Mouse (Mus musculus) left cerebral cortex, postnatal 4 days (tissue): ENCODE data around the gene Map4k4. TPM values are rescaled to one million over a fixed set of nuclear protein-coding genes. Genes with fewer than 3 reads are reported as not detected.

Experiments used
- DNase-seq: peaks from one replicate; pipeline ENCODE4 v3.0.0-alpha.2; 2022
- intact Hi-C: fragments of 180-260 bp; cut with DNase I; formaldehyde crosslinking; loops from one replicate; pipeline ENCODE4 v1.15.1; 2025
- total RNA-seq, 2 experiments: library from RNA; stranded (reverse); gene quantifications; 2 replicates each; pipeline ENCODE4 v1.2.3; 2021

Gene Map4k4
- total RNA-seq, 2 experiments from 2014 or later = 374 to 381 TPM

DNA sequence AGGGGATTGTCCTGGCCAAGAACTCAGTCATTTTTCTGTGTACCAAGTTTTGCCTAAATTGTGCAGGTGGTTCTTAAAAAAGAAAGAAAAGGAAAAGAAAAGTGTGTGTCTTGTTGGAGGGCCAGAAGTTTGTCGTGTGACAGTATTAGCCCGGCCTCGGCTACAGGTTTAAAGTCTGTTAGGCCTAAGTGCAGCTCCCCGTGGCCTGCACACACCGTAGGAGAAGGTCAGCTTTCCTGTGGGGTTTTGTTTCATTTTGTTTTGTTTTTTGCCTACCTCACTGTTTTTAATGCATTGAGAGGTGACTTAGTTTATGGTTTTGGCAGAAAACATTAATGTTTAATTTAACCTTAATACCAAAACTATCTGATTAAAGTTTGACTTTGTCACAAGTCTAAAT, 124.7 kb downstream of the Map4k4 start:
- intact Hi-C loops = loop anchor here (10.0 kb wide), 1 partner anchor 509 kb away; no protein-coding TSS in a partner anchor
- DNase-seq = no peak

DNA sequence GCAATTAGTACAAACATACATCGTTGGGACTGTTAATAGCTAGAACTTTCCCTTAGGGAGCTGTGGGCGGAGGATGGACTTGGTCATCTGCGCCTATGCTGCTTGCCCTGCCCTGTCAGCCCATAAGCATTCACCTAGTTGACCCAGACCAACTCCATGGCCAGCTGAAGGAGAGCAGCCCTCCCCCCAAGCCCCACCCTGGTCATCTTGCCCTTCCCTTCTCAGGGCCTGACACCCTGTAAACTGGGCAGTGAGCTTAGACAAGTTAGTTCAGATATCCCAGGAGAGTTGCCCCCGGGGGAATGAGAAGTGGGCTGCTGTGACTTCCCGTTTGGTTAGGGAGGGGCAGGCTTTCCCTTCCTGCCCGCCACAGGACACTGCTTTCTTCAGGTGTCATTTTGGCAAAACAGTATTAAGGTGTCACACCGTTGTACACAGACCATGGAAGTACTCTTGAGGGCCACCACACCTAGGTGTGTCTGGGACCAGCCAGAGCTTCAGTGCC, 126.5 kb downstream of the Map4k4 start:
- intact Hi-C loops = loop anchor here (10.0 kb wide), 1 partner anchor 508 kb away; no protein-coding TSS in a partner anchor

DNA sequence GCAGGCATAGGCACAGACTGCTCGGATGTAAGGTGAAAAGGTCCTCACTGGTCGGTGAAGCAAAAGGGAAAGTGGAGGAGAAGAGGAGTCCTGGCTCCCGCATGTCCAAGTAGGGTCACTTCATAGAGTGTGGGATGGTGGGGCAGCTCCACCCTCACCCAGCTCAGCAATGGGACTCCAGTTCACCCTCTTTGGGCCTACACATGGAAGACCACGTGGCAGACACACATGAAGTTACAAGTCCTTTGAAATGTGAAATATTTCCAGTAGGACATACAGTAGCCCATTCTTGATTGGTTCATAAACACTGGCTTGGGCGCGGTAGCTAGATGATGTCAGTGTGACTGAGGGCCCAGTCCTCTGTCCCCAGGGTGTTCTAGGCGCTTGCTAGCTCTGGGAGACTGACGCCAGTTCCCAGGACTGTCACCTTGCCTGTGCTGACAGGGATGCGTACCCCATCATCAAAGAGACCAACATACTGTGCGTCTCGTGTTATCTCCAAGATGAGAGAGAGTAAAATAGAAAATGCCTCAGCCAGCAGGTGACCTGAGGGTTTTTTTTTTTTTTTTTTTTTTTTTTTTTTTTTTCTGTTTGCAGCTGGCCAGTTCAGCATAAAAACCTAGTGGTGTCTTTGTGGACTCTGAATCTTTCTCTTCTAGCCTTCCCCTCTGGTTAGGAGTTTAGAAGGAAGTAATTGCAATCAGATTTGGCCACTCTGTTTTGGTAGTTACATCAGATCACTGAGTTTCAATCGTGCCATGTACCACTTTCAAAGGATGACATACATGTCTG, 127.7 kb downstream of the Map4k4 start:
- DNase-seq = no peak
- intact Hi-C loops = loop anchor here (10.0 kb wide), 1 partner anchor 506 kb away; no protein-coding TSS in a partner anchor

More for the DNA sequence above, 126.5 kb downstream of the Map4k4 start:
- DNase-seq = no peak

DNA sequence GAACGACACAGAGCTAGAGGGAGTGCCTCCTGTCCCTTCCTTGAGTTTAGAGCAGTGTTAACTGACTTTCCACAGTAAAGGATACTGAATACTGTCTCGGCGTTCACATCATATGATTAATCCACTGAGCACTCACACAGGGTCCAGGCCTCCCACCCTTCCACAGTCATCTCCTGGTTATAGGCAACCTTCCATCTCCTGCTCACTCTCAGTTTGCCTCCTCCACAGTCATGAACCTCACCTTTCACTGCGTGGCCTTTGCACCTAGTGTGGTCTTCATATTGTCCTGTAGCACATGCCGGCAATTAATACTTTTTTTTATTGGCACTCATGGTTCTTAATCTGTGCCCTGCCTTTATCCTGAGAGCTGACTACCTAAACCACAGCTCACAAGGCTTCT, 128.9 kb downstream of the Map4k4 start:
- intact Hi-C loops = loop anchor here (10.0 kb wide), 1 partner anchor 505 kb away; no protein-coding TSS in a partner anchor
- DNase-seq = no peak

DNA sequence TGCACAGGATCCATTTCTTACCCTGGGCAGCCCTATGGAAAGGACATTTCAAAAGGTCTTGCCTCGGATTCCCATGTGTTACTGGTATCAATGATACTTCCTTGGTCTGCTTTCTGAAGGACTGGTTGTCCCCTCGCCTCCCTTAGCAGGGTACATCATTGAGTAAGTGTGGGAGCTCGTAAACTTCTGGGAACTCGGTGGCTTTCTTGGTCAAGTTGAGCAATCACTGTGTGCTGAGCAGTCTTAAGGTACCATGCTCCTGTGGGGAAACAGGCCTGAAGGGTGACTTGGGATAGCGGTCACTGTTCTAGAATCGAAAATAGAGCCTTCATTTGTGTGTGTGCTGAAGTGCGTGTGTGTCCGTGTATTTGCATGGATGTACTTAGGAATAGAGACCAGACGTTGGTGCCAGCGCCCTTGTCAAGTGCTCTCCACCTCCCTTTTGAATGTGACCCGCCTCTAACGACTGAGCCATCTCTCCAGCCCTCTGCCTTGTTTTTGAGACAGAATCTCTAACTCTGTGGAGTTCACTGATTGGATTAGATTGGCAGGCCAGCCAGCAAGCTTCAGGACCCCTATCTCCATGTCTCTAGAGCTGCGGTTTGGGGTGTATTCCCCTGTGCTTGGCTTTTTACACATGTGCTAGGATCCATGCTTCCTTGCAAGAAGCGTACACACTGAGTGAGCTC, 129.7 kb downstream of the Map4k4 start:
- intact Hi-C loops = loop anchor here (10.0 kb wide), 1 partner anchor 334 kb away; no protein-coding TSS in a partner anchor
- DNase-seq = no peak

DNA sequence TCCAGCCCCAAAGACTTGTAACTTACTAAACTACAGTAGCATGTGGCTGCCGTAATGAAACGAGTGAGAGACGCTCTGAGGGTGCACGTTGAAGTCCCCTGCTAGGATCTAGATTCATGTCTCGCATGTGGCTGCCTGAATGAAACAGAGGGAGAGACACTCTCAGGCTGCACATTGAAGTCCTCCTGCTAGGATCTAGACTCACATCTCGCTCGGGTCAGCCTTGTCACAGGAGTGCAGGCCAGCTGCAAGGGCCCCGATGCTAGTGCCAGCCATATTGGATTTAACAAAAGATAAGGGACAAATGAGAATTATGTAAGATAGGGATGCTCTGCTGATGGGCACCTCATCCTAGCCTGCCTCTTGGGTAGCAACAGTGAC, 130.3 kb downstream of the Map4k4 start:
- intact Hi-C loops = loop anchor here (10.0 kb wide), 1 partner anchor 334 kb away; no protein-coding TSS in a partner anchor
- no peak for DNase-seq

DNA sequence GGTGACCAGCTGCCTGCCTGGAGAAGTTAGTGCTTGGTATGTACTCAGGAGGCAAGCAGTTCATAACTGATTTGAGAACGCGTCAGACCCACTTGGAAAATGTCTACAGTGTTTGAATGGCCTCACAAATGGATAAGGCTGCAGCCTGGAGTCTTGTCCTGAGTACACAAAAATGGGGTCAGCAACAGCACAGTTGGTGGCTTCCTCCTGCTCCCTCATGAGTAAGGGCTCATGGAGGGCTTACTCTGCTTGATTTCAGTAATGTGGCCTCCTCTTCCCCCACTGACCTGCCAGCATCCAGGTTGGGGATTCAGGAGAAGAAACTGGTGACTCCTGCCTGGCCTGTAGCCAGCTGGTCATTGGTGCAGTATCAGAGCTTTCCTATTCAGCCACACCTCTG, 130.9 kb downstream of the Map4k4 start:
- no peak for DNase-seq
- intact Hi-C loops = loop anchor here (10.0 kb wide), 1 partner anchor 333 kb away; no protein-coding TSS in a partner anchor

DNA sequence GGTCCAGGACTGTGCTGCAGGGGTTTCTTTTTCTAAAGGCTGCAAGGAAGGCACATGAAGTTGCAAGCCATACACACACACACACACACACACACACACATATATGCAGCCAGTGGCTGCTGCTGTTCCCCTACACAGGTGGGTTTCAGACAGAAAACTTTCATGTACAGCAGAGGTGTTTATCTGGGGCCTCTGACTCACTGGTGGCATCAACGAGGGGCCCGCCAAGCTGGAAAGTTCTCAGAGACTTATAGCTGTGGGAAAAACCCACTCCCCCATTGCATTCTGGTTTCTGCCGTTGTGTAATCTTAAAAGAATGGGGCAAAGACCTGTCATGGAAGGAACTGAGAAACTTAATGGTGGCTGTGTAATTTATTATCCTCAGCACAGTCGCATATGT, 132.6 kb downstream of the Map4k4 start:
- DNase-seq = no peak
- intact Hi-C loops = loop anchor here (10.0 kb wide), 1 partner anchor 331 kb away; no protein-coding TSS in a partner anchor

DNA sequence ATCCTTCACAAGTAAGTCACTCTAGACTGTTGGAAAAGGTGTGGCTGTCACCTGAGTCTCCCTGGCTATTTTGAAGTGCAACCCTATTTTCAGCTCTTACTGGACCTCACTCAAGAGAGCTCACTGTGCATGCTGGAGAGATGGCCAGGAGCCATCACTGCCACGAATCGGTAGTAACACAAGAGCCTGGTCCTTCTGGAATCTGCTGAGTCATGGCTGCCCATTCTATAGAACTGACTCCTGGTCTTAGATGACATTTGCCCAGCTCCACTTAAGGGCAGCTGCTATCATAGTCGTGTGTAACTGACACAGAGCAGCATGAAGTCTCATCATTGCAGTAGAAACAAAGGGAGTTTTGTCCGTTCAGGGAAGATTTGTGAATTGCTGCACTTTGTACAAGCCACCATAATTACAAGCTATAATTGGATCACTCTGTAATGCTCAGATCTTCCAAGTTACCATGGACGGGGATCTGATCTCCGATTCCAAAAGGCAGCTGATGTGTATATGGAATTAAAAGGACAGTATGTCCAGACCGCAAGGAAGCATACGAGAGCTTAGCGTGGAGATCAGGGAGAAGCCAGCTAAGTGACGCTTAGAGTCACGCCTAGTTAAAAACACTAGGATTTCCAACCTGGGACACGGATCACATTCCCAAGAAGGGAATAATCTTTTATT, 133.2 kb downstream of the Map4k4 start:
- no peak for DNase-seq

DNA sequence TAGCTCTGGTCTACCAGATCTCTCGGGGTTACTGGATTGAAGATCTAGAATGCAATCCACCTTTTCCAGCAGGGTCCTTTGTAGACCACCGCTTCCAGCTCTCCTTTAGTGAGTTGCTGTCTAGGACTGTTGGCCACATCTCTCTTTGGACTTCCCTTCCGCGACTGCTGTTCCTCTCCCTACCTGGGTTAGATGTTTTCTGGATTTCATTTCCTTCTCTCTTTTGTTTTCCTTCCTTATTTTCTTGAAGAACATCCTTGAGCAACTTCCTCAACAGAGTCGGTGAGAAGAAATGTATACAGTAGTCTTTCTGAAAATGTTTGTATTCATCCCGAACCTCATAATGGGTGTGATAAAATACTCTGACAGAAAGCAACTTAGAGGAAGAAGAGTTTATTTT, 137.1 kb downstream of the Map4k4 start:
- intact Hi-C loops = loop anchor here (10.0 kb wide), 1 partner anchor 327 kb away; no protein-coding TSS in a partner anchor

More for the DNA sequence above, 133.2 kb downstream of the Map4k4 start:
- intact Hi-C loops = loop anchor here (10.0 kb wide), 1 partner anchor 331 kb away; no protein-coding TSS in a partner anchor

DNA sequence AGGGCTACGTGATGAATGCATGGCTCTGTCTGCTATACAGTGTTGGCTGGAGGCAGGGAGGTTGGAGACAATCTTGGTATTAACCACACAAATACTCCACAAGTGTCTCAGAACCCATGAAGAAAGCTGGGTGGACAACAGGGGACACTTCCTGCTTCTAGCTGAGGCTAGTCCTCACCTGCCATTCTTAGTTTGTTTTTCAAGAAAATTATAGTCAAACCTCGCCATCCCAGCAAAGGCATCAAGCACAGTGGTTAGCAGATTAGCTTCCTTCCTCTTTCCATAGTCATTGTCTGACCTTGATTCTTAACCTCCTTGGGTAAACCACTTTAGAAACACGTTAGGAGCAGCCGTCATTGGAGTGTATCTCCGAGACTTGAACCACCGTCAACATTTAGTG, 145.0 kb downstream of the Map4k4 start:
- DNase-seq = no peak
- intact Hi-C loops = no loop called here

More for the DNA sequence above, 137.1 kb downstream of the Map4k4 start:
- DNase-seq = no peak

DNA sequence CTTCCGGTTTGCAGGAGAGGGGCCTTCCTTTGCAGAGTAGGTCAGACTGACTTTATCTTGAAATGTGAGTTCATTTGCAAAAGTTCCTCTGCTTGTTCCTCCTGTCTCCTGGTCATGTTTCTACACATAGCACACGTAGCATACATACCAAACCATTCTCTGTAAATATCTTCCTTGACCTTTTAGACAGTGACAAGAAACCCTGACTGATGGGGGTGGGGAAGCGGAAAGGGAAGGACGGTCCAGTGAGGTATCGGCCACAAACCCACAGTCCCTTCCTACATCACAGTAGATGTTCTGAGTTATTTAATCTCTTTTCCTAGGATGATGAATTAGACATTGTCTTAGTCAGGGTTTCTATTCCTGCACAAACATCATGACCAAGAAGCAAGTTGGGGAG, 145.9 kb downstream of the Map4k4 start:
- intact Hi-C loops = no loop called here
- DNase-seq = no peak

DNA sequence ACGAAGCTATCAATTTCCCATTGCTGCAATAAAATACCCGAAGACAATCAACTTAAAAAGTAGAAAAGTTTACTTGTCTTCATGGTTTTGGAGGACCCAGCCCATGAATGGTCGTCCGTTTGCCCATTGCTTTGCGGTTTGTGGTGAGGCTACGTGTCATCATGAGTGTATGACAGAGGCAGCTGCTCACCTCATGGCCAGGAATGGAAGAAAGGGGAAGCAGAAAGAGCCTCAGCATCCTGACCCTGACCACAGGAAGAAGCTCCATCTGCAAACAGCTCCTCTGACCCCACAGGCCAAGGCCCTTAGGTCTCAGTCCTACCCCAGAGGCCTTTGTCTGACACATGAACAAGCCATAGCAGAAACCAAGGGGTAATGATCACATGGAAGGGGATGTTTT, 150.4 kb downstream of the Map4k4 start:
- DNase-seq = no peak
- intact Hi-C loops = no loop called here

DNA sequence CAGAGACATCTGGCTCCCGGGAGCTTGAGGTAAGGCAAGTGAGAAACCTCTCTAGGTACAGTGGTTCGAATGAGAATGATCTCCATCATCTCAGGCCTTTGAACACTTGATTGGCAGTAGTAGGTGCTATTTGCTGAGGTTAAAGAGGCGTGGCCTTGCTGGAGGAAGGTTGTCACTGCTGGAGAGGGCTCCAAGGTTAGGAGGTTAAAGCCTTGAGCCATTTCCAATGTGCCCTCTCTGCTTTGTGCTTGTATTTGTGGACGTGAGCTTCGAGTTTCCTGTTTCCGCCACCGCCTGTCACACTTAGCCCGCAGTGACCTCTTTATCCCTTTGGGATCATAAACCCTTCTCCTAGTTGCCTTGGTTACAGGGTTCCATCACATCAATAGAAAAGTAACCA, 151.4 kb downstream of the Map4k4 start:
- DNase-seq = no peak
- intact Hi-C loops = no loop called here

DNA sequence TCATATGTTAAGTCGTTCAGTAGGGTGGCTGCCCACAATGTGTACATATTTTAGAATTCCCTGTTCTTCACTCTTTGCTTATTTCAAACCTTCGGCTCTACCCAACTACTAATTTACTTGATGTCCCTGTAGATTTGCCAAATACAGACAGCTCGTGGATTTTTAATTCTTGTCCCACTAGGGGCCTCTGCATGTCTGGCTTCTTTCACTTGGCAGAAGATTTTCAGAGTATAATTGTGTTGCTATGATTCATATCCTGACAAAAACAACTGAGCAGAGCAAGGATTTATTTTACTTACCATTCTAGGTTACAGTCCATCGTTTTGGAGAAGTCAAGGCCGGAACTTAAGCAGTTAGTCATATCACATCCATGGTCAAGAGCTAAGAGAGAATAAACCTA, 152.4 kb downstream of the Map4k4 start:
- intact Hi-C loops = no loop called here
- DNase-seq = no peak

DNA sequence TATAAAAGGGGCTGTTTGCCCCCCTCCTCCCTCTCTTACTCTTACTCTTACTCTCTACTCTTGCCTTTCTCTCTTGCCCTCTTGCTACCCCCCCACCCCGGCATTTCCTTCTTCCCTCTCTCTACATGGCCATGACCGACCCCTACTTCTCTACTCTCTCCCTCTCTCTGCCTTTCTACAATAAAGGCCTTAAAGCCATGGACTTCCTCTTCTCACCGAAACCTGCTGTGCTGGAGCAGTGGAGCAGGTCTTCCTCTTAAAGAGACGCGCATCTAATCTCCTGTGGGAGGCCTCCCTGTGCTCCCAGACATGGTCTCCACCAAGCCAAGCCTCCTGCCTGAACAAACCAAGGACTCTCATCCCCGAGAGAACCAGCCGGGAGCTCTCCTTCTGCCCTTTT, 154.3 kb downstream of the Map4k4 start:
- DNase-seq = no peak
- intact Hi-C loops = no loop called here

DNA sequence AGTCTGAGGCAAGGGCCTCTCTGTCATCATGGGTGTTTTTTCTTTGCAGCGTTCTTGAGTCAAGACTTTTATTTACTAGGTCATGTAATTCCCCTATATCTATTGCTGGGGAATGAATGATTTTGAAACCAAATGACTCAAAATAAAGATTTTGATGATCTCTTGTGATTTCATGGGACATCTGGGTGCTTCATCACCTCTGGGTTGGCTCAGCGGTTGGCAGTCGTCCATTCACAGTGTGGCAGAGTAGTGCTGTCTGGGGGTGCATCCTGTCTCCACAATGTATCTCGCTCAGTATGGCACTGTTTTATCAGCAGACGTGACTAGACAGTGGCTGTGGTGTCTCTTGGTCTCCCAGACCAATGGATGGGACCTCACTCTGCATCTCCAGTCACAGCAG, 155.2 kb downstream of the Map4k4 start:
- DNase-seq = no peak
- intact Hi-C loops = no loop called here

DNA sequence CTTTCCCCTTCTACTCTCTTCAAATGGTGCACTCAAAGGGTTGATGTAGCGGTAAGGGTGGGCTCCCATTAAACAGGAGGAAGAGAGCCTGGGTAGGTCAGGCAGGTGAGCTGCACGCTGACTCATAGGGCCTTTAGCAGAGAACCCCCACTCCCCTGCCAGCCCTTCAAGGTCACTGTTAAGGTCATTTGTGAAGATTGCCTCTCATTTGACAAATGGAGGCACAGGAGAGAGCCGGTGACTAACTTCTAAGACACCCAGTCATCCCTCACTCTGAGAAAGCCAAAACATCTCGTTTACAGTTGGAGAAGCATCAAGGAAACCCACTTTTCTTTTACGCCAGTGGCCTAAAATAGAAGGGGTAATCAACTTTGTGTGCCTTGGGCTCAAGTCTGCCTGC, 156.6 kb downstream of the Map4k4 start:
- no peak for DNase-seq
- intact Hi-C loops = no loop called here

DNA sequence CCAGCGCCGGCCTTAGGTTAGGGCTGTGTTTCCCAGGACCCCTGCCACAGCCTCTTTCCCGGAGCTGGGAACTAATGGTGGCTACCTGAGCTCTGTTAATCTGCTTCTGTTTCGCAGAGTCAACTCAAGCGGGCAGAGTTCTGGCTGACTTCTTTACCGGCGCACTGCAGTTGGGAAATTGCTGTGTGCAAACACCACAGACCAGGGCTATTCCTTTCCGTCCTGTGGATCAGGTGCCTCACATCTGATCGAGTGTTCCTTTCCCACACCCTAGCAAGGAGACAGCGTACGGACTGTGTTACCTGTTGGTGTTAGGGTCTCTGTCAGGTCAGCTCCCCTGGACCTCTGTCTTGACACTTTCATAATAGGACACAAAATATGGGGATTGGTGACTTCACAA, 157.3 kb downstream of the Map4k4 start:
- no peak for DNase-seq
- intact Hi-C loops = no loop called here

DNA sequence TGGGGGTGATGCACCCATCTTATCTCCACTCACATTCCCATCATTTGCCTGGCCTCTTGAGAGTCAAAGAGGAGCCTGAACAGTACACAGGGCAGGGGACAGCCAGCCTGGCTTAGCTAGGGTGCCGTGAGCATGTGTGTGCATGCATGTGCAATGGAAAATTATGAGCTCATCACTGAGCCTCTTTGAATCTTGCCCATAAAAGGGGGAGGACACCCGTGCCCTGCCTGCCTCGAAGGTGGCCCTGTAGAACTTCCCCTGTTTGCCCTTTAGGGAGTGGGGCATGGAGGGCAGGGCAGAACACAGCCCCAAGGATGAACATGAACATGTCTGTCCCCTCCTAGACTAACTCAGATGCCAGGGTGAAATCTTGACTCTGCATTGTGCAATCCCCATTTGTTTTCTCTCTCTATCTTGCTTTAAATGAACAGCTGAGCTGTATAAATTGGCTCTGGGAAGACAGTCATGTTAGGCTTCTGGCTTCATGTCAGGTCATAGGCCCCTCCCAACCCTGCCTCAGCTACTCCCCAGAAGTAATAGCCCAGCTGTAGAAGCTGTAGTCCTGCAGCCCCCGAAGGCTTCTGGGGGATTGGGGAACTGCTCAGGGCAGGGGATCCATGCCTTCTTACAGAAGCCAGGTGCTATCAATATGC, 158.5 kb downstream of the Map4k4 start:
- no peak for DNase-seq
- intact Hi-C loops = no loop called here
